Mouse (Mus musculus) cerebral cortex, adult 2 months (tissue): ENCODE results near the gene Tecr.

Experiments used
- WGBS: fragments of 180-500 bp; shearing (Covaris S2); methylation state at CpG from one replicate; pipeline ENCODE4 v1.1.7; 2018; 5-methylcytosine and 5-hydroxymethylcytosine counted together

Tecr gene

GRCm38 (mm10) chr8:83563246-83563645 lies 44.5 kb downstream of the Tecr start:
- WGBS = 66% methylated on average over 4 of the region's 4 CpGs

DNA sequence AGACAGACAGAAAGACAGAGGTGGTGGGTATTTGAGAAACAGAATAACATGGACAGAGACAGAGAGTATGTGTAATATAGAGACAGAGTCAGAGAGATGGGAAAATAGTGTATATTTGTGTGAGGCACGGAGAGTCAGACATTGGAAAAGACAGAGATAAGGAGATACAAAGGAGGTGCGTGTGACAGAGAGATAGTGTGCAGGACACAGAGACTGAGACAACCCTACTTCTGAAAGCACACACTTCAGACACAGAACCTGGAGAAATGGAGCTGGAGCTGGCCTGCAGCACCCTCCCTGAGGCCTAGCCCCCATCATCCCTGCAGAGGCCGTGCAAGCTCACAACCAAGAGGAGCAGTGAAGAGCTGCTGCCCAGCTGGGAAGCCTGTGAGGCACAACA lies 45.1 kb downstream of the Tecr start:
- WGBS = 71% methylated on average over 3 of the region's 3 CpGs

- WGBS = 77% methylated on average over 3 of the region's 3 CpGs
These were observed 72.0 kb downstream of the Tecr start, which contains the start of gene Olfr370 for GRCm38 (mm10) chr8:83535736-83536135. TSS of gene Olfr370 (plus strand) at chr8:83535780.

- WGBS = 80% methylated on average over 2 of the region's 2 CpGs
These were observed 73.0 kb downstream of the Tecr start for GRCm38 (mm10) chr8:83534802-83535201.
